Comparison of ENCODE assay signal across 8 mouse cellular contexts in genomic region chrX:167179961-167180642, GRCm38 (mm10). TPM values are rescaled to one million over a fixed set of nuclear protein-coding genes. Genes with fewer than 3 reads are reported as not detected.
DNase-seq lines count a peak whose midpoint lies in the region; ATAC-seq lines count a peak whose summit lies in the region.

No protein-coding gene starts in this region.

- H3K4me3 ChIP-seq in embryonic facial prominence, embryonic 14.5 days (ENCODE audit: low read depth, low read length), result no peak overlapping the region
- no peak overlapping the region for H3K4me3 ChIP-seq in embryonic facial prominence, embryonic 10.5 days
- no peak overlapping the region for H3K4me3 ChIP-seq in heart, embryonic 13.5 days

- no peaks in the 10 kb centered on the region for H3K36me3 ChIP-seq in embryonic facial prominence, embryonic 14.5 days (ENCODE audit: control insufficient read depth, insufficient read depth, low read length)
- no peaks in the 10 kb centered on the region for H3K36me3 ChIP-seq in embryonic facial prominence, embryonic 10.5 days (replicated peaks)
- H3K36me3 ChIP-seq in heart, embryonic 13.5 days, result no peaks in the 10 kb centered on the region

- no peak overlapping the region for H3K9ac ChIP-seq in embryonic facial prominence, embryonic 14.5 days (ENCODE audit: low read depth, low read length)
- no peak overlapping the region for H3K9ac ChIP-seq in heart, embryonic 13.5 days

- WGBS in embryonic facial prominence, embryonic 14.5 days, result 53% methylated on average over 4 of the region's 4 CpGs
- WGBS in embryonic facial prominence, embryonic 10.5 days, result 75% methylated on average over 4 of the region's 4 CpGs
- WGBS in heart, embryonic 13.5 days, result 33% methylated on average over 4 of the region's 4 CpGs

- H3K9me3 ChIP-seq in embryonic facial prominence, embryonic 14.5 days (ENCODE audit: control insufficient read depth, low read length), result no peaks in the 10 kb centered on the region
- H3K9me3 ChIP-seq in embryonic facial prominence, embryonic 10.5 days, result no peaks in the 10 kb centered on the region
- no peaks in the 10 kb centered on the region for H3K9me3 ChIP-seq in heart, embryonic 13.5 days

- H3K4me2 ChIP-seq in embryonic facial prominence, embryonic 14.5 days (ENCODE audit: low read depth, low read length), result no peak overlapping the region
- no peak overlapping the region for H3K4me2 ChIP-seq in heart, embryonic 13.5 days

- peaks cover 12% of the 10 kb centered on the region for H3K27me3 ChIP-seq in embryonic facial prominence, embryonic 14.5 days (replicated peaks; ENCODE audit: control insufficient read depth, insufficient read depth, low read length)
- peaks cover 98% of the 10 kb centered on the region for H3K27me3 ChIP-seq in embryonic facial prominence, embryonic 10.5 days (replicated peaks; ENCODE audit: low read depth, poor library complexity, severe bottlenecking)
- no peaks in the 10 kb centered on the region for H3K27me3 ChIP-seq in heart, embryonic 13.5 days (replicated peaks)

- DNase-seq in embryonic facial prominence, embryonic 14.5 days (ENCODE audit: low spot score), result no peak
- no peak for DNase-seq in embryonic facial prominence, embryonic 10.5 days (ENCODE audit: low spot score)
- peak; percentile 54 to 61 for DNase-seq in B cell, adult 2 months
- peak; percentile 58 for DNase-seq in naive thymus-derived CD4-positive, alpha-beta T cell, adult 2 months (ENCODE audit: low read depth)
- no peak for DNase-seq in right cerebral cortex, postnatal 25 days
- DNase-seq in adrenal gland, adult (ENCODE audit: inconsistent age in 2 of 2, low spot score in 1 of 2), result no peak
- DNase-seq in frontal cortex, postnatal 10 days (ENCODE audit: low spot score in 2 of 2), result no peak

- peak overlapping the region; percentile 22; the same call in 1 of the 2 replicates for H3K27ac ChIP-seq in embryonic facial prominence, embryonic 14.5 days (replicated peaks; ENCODE audit: low read depth, low read length)
- no peak overlapping the region for H3K27ac ChIP-seq in embryonic facial prominence, embryonic 10.5 days (replicated peaks)
- H3K27ac ChIP-seq in heart, embryonic 13.5 days (replicated peaks), result peak overlapping the region; percentile 80

- H3K4me1 ChIP-seq in embryonic facial prominence, embryonic 14.5 days (ENCODE audit: control insufficient read depth, insufficient read depth, low read length), result no peaks in the 10 kb centered on the region
- H3K4me1 ChIP-seq in embryonic facial prominence, embryonic 10.5 days, result no peaks in the 10 kb centered on the region
- peaks cover 10% of the 10 kb centered on the region; the same call in 1 of the 2 replicates for H3K4me1 ChIP-seq in heart, embryonic 13.5 days

- ATAC-seq in embryonic facial prominence, embryonic 14.5 days (ENCODE audit: low read depth), result no peak
- no peak for ATAC-seq in heart, embryonic 13.5 days (ENCODE audit: extremely low read depth, insufficient number of reproducible peaks, low FRiP score, low TSS enrichment)

RNA-seq across cellular contexts. Expression of gene Tmsb4x, which starts 29.0 kb away (rescaled TPM):
- polyA plus RNA-seq in embryonic facial prominence, embryonic 14.5 days (2014; fragmentation: Nextera tagmentation; extraction: Ambion mirVana), result 2,773 and 2,890 TPM in 2 replicates
- polyA plus RNA-seq in embryonic facial prominence, embryonic 10.5 days (2016; fragmentation: Nextera tagmentation; extraction: Ambion mirVana), result 2,138 and 2,201 TPM in 2 replicates
- polyA plus RNA-seq in heart, embryonic 13.5 days (2015; fragmentation: Nextera tagmentation; extraction: Ambion mirVana), result 3,022 and 3,158 TPM in 2 replicates

Comparison
In these comparisons a context has a peak if more than half of its experiments do, and no peak if none do; other contexts are left out.
1. DNase-seq: peak in B cell, adult 2 months (2 of 2) and naive thymus-derived CD4-positive, alpha-beta T cell, adult 2 months (single experiment); none in embryonic facial prominence, embryonic 14.5 days (single experiment), embryonic facial prominence, embryonic 10.5 days (single experiment), right cerebral cortex, postnatal 25 days (single experiment), adrenal gland, adult (0 of 2) and frontal cortex, postnatal 10 days (0 of 2).